Mouse (Mus musculus): ENCODE data around the gene Slc28a1. TPM values are rescaled to one million over a fixed set of nuclear protein-coding genes. Genes with fewer than 3 reads are reported as not detected.
A peak's percentile ranks its signal among the peaks of the same experiment; 100 is the strongest.

Gene Slc28a1
- polyA plus RNA-seq, 1 experiment from 2014 or later = 0.59 TPM

DNA sequence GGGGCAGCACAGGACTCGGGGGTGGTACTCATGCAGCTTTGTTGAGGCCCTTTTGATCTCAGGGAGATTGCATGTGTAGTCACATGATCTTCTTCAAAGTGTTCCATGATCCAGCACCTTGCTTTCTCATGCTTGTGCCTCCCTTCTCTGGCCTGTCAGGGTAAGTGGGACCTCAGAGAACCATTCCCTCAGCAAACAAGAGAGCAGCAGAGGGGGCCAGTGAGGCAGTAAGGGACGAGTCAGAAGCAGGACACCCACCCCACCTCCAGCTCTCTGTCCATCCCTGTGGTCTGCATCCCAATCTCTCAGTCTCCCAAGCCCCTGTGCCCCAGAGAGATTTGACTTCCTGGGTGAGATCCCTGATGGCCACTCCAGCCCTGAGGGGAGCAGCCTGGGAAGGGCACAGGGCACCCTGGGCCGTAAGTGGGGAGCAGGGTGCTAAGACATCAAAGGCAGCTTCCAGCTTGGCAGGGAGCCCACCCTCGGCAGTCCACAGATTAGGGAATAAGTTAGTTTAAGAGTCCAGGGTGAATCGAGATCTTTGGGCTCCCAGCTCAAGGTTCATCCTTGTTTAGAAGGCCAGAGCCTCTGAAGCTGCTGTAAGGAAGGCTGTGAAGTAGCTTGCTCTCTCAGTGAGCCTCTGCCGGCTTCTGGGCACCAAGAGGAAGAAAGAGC is 1.8 kb upstream of the Slc28a1 start:
- Histone ChIP-seq H3K9me3 (ENCODE audit: control insufficient read depth) (no peaks in the 10 kb centered on the region), H3K9ac (ENCODE audit: low read depth, low read length) (no peak overlapping the region), H3K4me2 (replicated peaks; ENCODE audit: low read depth) (no peak overlapping the region), H3K4me3 (ENCODE audit: low read depth, low read length) (no peak overlapping the region), H3K27me3 (replicated peaks; ENCODE audit: control insufficient read depth, insufficient read depth, low read length) (no peaks in the 10 kb centered on the region), H3K27ac (ENCODE audit: low read depth, low read length) (no peak overlapping the region), H3K4me1 (replicated peaks; ENCODE audit: control insufficient read depth, insufficient read depth, low read length) (no peaks in the 10 kb centered on the region), H3K36me3 (ENCODE audit: control insufficient read depth, insufficient read depth) (no peaks in the 10 kb centered on the region)
- 29% methylated on average over 6 of the region's 6 CpGs for WGBS
- peak; percentile 52 for TF ChIP-seq CTCF (IDR thresholded peaks at IDR 0.05; ENCODE audit: low read depth)
- ATAC-seq = no peak

GRCm38 (mm10) chr7:81121099-81121498 is 6.5 kb downstream of the Slc28a1 start:
- Histone ChIP-seq H3K4me2 (replicated peaks; ENCODE audit: low read depth) (no peak overlapping the region), H3K4me3 (ENCODE audit: low read depth, low read length) (no peak overlapping the region), H3K9me3 (ENCODE audit: control insufficient read depth) (no peaks in the 10 kb centered on the region), H3K36me3 (ENCODE audit: control insufficient read depth, insufficient read depth) (no peaks in the 10 kb centered on the region), H3K27me3 (replicated peaks; ENCODE audit: control insufficient read depth, insufficient read depth, low read length) (no peaks in the 10 kb centered on the region), H3K27ac (ENCODE audit: low read depth, low read length) (no peak overlapping the region), H3K4me1 (replicated peaks; ENCODE audit: control insufficient read depth, insufficient read depth, low read length) (0 out of 2 replicates have a peak, but pooled peaks cover 2% of the 10 kb centered on the region), H3K9ac (ENCODE audit: low read depth, low read length) (no peak overlapping the region)
- WGBS = 61% methylated on average over 3 of the region's 3 CpGs
- no peak for TF ChIP-seq CTCF (IDR thresholded peaks at IDR 0.05; ENCODE audit: low read depth)
- ATAC-seq = no peak

DNA sequence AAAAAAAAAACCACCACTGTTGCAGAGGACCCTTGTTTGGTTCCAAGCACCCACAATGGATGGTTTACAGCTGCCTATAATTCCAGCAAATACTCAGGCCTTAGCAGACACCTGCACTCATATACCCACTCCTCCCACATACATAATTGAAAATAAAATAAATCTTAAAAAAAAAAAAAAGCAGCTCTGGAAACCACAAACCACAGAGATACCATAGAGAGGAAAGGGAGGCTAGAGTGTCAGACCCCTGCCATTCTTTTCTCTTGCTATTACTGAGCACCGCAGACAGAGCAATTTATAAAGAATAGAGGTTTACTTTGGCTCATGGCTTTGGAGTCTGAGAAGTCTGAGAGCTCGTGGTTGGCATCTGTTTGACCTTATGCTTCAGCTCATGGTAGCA is 8.2 kb downstream of the Slc28a1 start:
- ATAC-seq = no peak
- H3K36me3 ChIP-seq (ENCODE audit: control insufficient read depth, insufficient read depth) = no peaks in the 10 kb centered on the region
- no peak overlapping the region for H3K9ac ChIP-seq (ENCODE audit: low read depth, low read length)
- H3K4me3 ChIP-seq (ENCODE audit: low read depth, low read length) = no peak overlapping the region
- H3K27ac ChIP-seq (ENCODE audit: low read depth, low read length) = no peak overlapping the region
- 0 out of 2 replicates have a peak, but pooled peaks cover 2% of the 10 kb centered on the region for H3K4me1 ChIP-seq (replicated peaks; ENCODE audit: control insufficient read depth, insufficient read depth, low read length)
- no peak overlapping the region for H3K4me2 ChIP-seq (replicated peaks; ENCODE audit: low read depth)
- WGBS = 79% methylated on average over 2 of the region's 2 CpGs
- H3K27me3 ChIP-seq (replicated peaks; ENCODE audit: control insufficient read depth, insufficient read depth, low read length) = no peaks in the 10 kb centered on the region
- TF ChIP-seq CTCF (IDR thresholded peaks at IDR 0.05; ENCODE audit: low read depth) = no peak
- H3K9me3 ChIP-seq (ENCODE audit: control insufficient read depth) = no peaks in the 10 kb centered on the region

GRCm38 (mm10) chr7:81123553-81123952 is 9.0 kb downstream of the Slc28a1 start:
- Histone ChIP-seq H3K36me3 (ENCODE audit: control insufficient read depth, insufficient read depth) (no peaks in the 10 kb centered on the region), H3K4me2 (replicated peaks; ENCODE audit: low read depth) (no peak overlapping the region), H3K27ac (ENCODE audit: low read depth, low read length) (no peak overlapping the region), H3K4me1 (replicated peaks; ENCODE audit: control insufficient read depth, insufficient read depth, low read length) (0 out of 2 replicates have a peak, but pooled peaks cover 2% of the 10 kb centered on the region), H3K27me3 (replicated peaks; ENCODE audit: control insufficient read depth, insufficient read depth, low read length) (no peaks in the 10 kb centered on the region), H3K4me3 (ENCODE audit: low read depth, low read length) (no peak overlapping the region), H3K9ac (ENCODE audit: low read depth, low read length) (no peak overlapping the region), H3K9me3 (ENCODE audit: control insufficient read depth) (no peaks in the 10 kb centered on the region)
- 37% methylated on average over 5 of the region's 5 CpGs for WGBS
- no peak for ATAC-seq
- TF ChIP-seq CTCF (IDR thresholded peaks at IDR 0.05; ENCODE audit: low read depth) = no peak

GRCm38 (mm10) chr7:81124773-81125172 is 10.2 kb downstream of the Slc28a1 start:
- Histone ChIP-seq H3K27ac (ENCODE audit: low read depth, low read length) (no peak overlapping the region), H3K9ac (ENCODE audit: low read depth, low read length) (no peak overlapping the region), H3K9me3 (ENCODE audit: control insufficient read depth) (no peaks in the 10 kb centered on the region), H3K27me3 (replicated peaks; ENCODE audit: control insufficient read depth, insufficient read depth, low read length) (no peaks in the 10 kb centered on the region), H3K4me2 (replicated peaks; ENCODE audit: low read depth) (no peak overlapping the region), H3K4me3 (ENCODE audit: low read depth, low read length) (no peak overlapping the region), H3K4me1 (replicated peaks; ENCODE audit: control insufficient read depth, insufficient read depth, low read length) (0 out of 2 replicates have a peak, but pooled peaks cover 2% of the 10 kb centered on the region), H3K36me3 (ENCODE audit: control insufficient read depth, insufficient read depth) (no peaks in the 10 kb centered on the region)
- TF ChIP-seq CTCF (IDR thresholded peaks at IDR 0.05; ENCODE audit: low read depth) = no peak
- no peak for ATAC-seq
- 72% methylated on average over 8 of the region's 8 CpGs for WGBS

GRCm38 (mm10) chr7:81125215-81126175 is 10.9 kb downstream of the Slc28a1 start:
- Histone ChIP-seq H3K4me1 (replicated peaks; ENCODE audit: control insufficient read depth, insufficient read depth, low read length) (0 out of 2 replicates have a peak, but pooled peaks cover 2% of the 10 kb centered on the region), H3K4me3 (ENCODE audit: low read depth, low read length) (no peak overlapping the region), H3K36me3 (ENCODE audit: control insufficient read depth, insufficient read depth) (no peaks in the 10 kb centered on the region), H3K27ac (ENCODE audit: low read depth, low read length) (no peak overlapping the region), H3K4me2 (replicated peaks; ENCODE audit: low read depth) (no peak overlapping the region), H3K9me3 (ENCODE audit: control insufficient read depth) (no peaks in the 10 kb centered on the region), H3K9ac (ENCODE audit: low read depth, low read length) (no peak overlapping the region), H3K27me3 (replicated peaks; ENCODE audit: control insufficient read depth, insufficient read depth, low read length) (no peaks in the 10 kb centered on the region)
- 58% methylated on average over 10 of the region's 10 CpGs for WGBS
- TF ChIP-seq CTCF (IDR thresholded peaks at IDR 0.05; ENCODE audit: low read depth) = no peak
- peak; percentile 44 for ATAC-seq

All from intestine, postnatal 0 days (tissue).